Mouse (Mus musculus): ENCODE data around the gene Plscr2.
A peak's percentile ranks its signal among the peaks of the same experiment; 100 is the strongest.

Plscr2 gene

DNA sequence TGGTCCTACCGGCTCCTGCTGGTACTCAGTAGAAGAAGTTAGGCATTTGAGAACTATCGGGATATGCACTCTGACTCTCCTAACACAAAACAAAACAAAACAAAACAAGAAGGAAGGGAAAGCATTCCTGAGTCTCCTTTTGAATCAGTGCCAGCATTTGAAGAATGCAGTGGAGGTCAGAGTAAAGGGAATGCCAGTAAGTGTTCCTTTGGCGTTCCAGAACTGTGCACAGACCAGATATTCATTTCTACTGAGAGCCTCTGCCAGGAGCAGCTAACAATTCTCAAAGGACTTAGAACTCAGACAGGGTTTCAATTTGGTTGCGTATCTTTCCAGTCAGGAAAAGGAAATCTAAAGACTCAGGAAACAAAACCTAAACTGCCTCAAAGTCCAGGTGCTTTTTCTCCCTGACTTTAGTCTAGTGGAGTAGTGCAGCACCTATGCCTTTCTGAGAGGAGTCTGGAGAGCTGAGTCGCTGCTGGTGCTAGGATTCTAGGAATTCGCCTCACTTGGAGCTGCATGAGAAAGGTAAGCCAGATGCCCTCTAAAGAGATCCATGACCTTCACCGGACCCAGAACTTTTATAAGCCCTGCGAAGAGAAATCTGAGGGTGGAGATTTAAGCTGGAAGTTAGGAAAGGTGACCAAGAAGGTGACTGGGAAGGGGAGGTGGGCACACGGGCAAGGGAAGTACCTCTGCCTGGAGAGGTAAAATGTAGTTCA is at the start of gene Plscr2:
Gene Plscr2 (plus strand): TSS at position 117 of the 722 bp plus-strand sequence.
- DNase-seq: peak; percentile 75 to 93

DNA sequence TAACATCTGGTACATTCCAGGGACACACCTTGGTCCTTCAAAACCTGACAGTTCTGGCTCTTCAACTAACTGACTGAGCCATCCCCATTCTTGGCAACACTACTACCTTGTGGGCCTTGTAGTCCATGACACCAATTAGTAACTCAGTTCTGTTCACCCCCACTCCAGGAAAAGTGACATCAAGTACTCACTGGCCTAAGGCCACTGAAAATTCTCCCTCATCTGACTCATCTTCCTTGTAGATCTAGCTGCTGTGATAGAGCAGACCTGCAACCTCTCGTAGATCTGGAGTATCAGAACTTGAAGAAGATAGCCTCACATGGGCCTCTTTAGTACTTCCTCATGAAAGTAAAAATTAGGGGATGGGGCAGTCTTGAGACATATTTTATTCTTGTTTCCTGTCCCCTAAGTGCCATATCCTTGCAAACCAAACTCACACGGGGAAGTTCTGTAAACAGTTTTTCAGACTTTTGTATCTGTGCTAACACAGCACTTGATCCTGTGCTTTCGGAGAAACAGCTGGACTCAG is 49.2 kb upstream of the Plscr2 start:
- DNase-seq: no peak

DNA sequence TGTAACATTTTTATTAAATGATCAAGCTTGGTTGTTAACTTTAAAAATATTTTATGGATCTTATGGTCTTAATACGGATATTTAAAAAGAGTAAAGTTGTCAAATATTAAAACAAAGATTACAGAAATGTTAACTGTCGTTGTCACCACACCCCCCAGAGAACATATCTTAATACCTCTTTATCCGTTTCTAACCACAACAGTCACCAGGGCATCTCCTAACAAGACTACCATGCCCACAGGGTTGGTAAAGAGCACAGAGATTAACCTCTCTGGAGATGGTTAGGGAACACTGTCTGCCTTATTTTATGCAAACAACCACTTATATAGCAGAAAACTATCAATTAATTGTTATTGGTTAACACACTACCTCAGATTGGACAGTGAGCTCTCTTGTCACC is 48.6 kb upstream of the Plscr2 start:
- no peak for DNase-seq

DNA sequence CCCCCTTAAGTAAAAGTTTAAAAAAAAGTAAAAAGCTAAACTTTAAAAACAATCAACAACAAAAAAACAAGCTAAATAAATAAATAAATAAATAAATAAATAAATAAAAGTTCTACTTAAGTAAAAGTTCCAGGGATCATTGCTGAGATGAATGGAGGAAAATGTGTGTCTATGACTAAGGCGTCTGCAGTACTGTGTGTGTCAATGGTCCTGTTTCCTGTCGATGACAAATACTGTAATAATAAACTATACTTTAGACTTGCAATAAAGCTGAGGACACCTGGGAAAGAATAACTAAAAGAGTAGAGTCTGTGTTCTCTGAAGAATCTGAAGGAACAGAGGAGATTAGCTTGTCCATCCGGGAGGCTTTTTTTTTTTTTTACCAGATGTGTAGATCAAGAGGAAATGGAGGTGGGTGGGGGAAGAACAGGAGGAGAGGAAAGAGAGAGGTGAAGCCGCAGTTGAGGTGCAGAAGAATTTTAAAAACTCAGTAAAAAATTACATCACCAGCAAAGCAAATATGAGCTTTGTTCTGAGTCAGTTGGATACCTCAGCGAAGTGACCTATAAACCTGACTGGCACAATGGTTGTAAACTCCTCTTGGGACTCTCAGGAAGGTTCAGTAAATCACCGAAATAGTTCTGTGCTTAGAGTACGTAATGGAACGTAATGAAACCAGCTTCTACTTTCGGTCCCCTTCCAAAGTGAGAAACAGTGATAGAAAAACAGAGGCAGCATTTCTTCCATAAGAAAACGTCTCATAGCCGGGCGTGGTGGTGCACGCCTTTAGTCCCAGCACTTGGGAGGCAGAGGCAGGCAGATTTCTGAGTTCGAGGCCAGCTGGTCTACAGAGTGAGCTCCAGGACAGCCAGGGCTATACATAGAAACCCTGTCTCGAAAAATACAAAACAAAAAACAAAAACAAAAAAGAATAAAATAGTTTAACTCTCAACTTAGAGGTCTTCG is 46.3 kb upstream of the Plscr2 start:
- DNase-seq: no peak

DNA sequence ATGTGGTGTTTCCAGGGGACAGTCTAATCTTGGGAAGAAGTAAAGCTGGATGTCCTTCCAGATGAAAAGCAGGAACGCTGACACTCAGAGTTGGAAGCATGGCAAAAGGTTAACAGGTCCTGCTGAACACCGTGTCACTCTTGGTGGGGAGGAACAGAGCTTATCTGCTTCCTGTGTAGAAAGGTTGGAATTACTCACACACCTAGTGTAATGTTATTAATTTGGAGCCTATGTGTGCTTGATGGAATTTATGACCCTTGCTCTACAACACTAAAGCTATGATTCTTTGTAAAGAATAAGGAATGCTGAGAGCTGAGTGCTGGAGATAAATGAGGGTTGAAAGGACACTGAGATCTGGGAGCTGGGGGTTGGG is 45.6 kb upstream of the Plscr2 start:
- DNase-seq: no peak

DNA sequence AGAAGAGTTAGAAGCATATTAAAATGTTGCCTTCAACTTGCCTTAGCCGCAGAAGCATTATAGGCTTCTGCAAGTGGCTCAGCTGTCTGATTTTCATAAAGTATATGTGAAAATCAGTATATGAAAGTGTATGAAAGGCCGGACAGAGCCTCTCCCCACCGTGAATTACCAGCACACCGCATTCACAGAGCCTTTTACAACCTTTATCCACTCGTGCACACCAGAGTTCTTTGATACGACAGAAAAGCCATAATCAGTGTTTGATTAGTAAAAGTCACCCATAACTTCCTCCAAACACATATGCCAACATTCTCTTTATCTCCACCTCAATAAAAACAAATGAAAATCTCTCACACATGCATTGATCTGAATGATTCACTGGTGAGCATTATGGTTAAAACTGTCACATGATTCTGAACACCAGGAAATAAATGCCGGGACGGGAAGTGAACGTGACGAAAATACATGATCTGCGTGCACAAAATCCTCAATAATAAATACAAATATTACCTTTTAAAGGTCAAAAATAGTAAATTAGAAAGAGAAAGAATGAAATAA is 40.4 kb upstream of the Plscr2 start:
- DNase-seq: no peak

DNA sequence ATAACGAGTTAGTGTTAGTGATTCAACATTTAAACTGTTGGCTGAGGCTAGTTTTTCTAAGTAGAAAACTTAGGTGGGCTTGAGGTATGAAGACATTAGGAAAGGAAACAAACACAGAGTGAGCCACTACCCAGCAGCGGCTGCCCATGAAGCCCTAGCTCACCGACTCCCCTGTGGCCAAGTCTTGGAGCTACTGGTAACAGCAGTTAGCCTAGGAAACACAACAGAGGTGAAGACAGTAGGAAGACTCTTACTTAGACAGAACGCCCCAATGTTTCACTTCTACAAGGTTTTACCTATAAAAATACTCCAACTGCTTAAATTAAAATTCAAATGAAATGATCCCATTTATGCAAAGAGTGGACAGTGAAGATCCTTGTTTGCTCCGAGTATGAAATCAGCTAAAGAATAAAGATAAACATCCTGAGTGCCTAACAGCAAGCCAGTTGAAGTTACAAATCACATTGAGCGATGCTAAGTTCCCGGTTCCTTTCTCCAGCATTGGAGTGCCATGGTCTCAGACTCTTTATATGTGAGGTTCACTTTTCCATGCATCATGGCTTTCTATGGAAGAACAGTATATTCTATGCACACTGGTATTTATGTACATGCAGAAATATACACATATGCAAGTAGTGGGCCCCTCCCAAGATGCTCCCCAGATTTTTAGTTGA is 26.5 kb upstream of the Plscr2 start:
- no peak for DNase-seq

DNA sequence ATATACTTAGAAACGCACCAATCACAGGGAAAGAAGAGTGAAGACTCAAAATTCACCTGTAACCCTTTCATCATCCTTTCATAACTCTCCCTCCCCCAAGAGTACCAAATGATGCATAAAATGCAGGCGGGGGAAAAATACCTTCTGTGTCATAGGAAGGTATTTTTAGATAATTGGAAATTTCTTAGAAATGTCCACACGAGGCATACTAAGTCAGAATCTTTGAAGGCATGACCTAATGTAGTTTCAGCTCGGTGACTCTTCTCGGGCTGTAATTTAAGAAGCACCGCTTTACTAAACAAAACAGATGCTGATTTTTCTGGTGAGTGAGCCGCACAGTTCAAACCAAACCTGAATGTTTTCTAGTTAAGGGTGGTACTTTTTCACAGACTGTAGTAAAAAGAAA is 26.0 kb upstream of the Plscr2 start, which contains the start of gene Plscr1:
Gene Plscr1 (plus strand): TSS at position 304 of the 406 bp plus-strand sequence.
- DNase-seq: no peak

DNA sequence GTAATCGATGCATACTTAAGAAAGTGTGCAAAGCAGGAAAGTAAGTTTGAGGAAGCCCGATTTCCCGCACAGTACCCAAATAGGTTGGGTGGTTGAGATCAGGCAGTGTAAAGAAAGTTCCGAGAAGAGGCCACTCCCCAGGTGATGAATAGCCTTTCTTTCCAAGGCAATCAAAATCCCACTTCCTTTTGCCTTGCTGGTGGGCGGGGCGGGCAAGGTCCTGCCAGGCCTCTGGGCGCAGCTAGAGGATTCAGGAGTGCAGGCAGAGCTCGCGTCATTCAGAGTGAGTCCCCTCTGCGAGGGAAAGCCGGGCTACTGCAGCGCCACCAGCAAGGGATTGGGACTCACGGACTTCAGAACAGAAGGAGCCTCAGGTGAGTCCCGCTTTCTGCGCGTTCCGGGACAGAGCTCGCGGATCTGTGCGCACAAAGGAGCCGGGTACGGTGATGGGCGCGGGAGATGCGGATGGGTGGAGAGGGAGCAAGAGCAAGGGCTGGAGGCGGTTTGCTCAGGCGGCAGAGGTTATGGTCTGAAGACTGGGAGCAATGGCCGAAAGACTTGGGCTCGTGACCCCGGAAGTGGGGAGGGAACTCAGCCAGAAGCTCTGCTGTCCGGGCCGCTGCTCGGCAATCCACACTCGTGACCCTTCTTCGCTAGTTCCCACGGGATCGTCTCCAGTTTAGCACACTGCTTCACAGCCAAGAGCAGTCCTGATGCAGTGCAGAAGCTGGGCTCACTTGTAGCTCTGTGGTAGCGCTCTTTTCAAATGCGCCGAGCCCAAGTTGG is 25.2 kb upstream of the Plscr2 start:
- peak; percentile 93 to 94 for DNase-seq

DNA sequence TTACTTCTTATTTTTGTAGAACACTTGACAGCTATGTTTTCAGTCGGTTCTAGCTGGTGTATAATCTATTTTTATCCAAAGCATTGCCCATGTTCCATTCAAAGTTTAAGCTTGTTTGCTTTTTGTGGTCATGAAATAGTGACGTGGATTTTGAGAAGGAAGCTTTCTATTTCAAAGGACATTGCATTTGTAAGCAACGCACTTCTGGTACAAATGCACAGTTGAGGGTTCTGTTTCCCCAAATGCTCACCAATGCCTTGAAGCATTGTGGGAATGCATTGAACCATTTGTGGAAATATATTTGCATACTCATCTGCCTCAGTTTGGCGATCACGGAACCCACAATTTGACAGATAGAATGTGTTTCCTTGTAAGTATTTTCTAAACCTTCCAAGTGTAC is 22.7 kb upstream of the Plscr2 start:
- DNase-seq: no peak

DNA sequence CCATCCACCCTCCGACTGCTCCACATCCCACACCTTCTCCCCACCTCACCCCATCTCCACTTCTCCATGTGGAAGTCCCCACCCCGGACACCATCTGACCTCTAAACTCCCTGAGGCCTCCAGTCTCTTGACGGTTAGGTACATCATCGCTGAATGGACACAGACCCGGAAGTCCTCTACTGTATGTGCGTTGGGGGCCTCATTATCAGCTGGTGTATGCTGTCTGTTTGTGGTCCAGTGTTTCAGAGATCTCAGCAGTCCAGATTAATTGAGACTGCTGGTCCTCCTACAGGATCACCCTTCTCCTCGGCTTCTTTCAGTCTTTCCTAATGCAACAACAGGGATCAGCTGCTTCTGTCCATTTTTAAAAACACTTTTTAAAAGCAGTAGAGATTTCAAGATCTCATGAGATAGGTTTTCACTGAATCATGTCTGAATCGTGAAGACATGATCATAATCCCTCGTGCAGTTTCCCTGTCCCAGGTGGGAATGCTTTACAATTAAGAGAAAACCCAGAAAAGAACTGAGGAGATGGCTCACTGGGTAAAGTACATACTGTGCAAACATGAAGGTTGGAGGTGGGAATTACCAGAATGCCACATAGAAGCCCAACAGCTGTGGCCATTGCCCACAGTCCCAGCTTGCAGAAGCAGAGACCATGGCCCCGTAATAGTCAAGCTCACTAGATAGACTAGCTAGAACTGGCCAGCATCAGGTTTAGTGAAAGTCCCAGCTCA is 21.6 kb upstream of the Plscr2 start:
- DNase-seq: no peak

DNA sequence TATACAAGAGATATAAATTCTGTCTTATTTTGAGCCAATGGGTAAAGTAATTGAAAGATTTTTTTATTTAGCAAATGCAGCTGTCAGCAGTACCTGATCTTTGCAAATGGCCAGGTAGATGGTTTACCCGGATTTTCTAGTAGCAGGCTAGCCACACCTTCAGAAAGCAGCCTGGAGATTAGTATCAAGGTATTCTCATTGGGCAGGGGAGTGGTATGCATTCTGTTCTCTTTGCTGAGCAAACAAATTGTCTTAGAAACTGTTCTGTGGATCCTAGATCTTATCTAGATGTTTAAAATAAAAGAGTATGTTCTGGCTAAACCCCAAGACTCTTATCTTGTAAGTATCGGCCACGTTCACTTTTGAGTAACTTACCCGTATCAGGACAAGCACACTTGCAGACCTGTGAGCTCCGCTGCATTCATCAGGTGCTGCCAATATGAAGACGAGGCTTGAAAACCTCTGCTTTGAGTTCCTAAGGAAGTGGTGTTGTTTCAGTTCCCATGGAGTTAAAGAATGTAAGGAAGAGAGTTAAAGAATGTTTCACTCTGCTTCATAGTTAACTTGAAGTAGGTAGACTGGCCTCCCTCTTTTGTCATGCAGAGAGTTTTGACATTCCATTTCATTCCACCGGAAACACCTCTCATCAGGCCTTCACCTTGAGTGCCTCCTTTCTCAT is 14.8 kb upstream of the Plscr2 start:
- no peak for DNase-seq

DNA sequence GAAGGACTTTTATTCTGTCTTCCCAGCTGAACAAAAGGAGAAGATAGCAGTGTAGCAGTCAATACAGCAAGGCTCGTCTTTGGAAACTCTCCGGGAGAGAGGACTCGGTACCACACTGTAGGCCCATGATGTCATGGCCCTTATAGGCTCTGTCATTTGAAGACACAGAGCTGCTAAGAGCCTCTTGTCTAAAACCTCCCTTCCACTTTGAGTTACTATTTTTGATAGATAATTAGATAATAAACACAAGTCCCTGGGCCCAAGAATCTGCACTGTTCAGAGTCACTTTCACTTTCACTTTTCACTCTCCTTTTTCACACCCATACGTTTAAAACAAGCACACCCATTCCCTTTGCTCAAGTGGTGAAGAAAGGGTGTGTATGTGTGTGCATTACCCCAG is 9.7 kb upstream of the Plscr2 start:
- no peak for DNase-seq

DNA sequence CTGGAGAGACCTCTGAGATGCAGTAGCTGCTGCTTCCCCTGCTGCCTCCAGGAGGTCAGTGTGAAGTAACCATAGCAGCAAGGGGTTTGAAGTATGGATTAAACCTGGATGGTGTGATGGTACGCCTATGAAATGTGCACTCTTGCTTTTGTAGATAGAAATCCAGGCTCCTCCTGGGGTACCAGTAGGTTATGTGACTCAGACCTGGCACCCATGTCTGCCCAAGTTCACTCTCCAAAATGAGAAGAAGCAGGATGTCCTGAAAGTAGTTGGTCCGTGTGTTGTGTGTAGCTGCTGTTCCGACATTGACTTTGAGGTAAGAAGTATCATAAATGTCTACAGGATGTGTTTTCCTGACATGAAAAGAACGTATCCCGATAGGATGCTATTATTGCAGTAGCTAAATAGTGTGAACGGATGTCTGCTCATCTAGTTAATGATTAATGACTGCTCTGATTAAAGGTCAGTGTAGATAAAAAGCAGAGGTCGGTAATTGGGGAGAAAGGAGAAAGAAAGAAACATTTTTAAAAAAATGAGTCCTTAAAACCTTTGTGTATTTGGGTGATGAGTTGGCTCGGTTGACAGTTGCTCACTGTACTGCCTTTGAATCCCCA is 8.7 kb upstream of the Plscr2 start:
- no peak for DNase-seq

DNA sequence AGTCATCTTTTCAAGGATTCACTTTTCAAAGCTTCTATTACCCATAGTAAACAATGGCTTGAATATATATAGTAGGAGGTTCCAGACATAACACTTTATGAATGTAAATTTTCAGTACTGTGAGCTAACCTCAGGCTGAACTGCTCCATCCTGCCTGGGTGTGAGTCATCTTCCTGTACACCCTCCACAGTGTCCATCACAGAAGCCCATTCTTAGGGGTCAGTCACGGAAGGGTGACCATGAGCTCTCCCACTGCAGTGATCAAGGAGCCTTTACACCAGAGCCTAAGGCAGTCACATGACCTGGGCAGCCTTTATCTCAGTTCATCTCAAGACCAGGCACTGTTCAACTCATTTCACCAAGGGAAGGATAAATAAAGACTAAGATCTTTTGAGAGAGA is 7.7 kb upstream of the Plscr2 start:
- DNase-seq: no peak

DNA sequence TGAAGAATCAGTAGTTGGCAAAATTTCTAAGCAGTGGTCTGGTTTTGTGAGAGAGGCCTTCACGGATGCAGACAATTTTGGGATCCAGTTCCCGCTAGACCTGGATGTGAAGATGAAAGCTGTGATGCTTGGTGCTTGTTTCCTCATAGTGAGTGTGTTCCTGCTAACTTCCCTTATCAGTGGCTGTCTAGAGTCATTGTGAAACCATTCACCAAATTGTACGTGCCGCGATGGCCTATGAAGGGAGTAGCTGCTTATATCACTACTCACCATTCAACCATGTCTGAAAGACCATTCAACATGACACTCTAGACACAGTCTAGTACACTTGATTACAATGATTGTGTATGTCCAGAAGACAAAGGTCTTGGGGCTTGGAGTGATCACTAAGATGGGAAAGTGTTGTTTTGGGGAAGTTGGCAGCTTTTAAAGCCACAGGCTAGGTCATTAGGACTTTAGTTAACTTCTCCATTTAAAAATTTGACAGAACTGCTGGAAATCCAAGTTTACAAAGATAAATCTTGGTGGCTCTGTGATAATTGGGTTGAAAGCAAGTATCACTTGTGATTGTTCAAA is 5.5 kb upstream of the Plscr2 start:
- DNase-seq: no peak

DNA sequence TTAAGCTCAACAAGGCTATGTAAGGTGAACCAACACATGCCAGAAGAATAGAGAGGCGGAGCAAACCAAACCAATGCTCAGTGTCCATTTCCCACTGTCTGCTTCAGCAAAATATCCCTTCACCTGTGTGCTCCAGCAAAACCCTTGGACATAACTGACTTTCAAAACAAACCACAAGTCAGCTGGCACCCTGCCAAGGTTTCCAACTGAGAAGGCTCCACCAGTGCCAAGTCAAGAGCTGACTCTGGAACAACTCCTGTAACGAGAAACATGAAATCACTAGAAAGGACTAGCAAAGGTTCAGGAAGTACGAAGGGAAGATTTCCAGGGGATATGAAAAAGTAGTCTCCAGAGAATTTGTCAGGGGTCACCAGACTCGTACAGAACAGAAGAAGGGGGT is 4.5 kb upstream of the Plscr2 start:
- peak; percentile 97 to 98 for DNase-seq

DNA sequence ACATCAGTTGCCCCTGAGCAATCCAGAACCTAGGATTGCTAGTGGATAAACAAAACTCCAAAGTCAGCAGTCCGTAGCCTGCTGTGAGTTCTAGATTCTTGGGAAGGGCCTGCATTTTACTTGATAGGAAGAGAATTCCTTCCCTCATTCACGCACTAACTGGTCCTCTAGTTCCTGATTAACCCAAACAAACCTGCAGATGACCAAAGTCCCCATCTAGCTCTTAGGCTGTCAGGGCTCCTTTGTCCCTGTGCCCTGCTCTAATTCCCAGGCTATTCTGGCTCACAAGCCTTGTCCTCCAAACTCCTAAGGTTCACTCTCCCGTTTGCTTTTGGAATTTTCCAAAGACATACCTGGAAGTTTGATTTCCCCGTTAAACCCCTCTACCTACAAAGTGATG is 2.8 kb upstream of the Plscr2 start:
- peak; percentile 53 to 77 for DNase-seq

DNA sequence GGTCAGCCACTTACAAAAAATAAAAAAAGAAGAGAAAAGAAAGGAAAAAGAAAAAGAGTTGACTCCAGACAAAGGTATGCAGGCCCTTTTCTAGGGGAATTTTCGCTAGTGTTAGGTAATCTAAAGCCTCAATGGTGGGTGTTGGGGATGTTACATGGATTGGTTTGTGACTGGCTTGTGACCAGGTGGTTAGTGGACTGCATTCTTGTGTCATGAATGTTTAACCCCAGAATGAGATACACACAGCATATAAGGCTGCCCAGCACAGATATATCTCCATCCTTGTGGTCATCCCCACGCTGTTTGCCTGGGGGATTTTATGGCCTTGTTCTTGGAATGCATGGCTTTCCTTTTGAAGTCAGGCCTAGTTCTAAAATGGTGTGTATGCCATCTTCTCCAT is 2.1 kb upstream of the Plscr2 start:
- DNase-seq: peak in 1 of 2 experiments; percentile 59

Data from kidney, postnatal 36 days (tissue).